Mouse (Mus musculus) thymus, postnatal 25 days (tissue): Measurements from ENCODE around the gene Tmem110.

Source experiments
- DNase-seq: peaks from one replicate; pipeline ENCODE4 v3.0.0; 2022

The Tmem110 gene

GRCm38 (mm10) chr14:30906001-30906400, 80.6 kb downstream of the Tmem110 start:
- DNase-seq: no peak

DNA sequence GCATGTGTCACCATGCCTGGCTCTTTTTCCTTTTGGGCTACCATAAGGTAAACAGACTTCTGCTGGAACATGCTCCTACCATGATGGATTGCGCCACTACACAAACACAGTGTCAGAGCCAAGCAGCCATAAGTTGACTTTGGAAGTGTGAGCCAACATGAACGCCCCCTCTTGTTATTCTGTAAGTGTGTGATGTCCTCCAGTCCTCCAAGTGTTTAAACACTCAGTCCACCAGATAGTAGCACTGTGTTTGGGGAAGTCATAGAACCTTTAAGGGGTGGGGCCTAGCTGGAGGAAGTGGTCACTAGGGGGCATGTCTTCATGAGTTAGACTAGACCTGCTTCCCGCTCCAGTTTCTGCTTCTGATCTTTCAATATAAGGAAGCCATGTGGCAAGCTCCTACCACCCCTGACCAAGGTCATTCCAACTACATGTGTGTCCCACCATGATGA, 82.5 kb downstream of the Tmem110 start:
- DNase-seq: no peak

DNA sequence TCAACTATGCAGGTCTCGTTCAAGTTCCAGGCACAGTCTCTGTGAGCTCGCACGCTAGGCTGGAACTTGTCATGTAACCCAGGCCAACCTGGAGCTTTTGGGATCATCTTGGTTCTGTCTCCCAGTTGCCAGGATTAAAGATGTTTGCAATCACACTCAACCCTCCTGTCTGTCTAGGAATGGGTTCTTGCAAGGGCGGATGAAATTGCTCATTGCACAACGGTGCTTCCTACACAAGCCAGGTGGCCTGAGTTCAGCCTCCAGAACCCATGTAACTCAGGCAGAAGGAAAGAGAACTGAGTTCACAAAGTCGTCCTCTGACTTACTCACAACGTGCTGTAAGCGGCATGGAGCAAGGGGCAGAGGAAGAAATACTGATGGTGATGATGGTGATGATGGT, 85.8 kb downstream of the Tmem110 start:
- no peak for DNase-seq

DNA sequence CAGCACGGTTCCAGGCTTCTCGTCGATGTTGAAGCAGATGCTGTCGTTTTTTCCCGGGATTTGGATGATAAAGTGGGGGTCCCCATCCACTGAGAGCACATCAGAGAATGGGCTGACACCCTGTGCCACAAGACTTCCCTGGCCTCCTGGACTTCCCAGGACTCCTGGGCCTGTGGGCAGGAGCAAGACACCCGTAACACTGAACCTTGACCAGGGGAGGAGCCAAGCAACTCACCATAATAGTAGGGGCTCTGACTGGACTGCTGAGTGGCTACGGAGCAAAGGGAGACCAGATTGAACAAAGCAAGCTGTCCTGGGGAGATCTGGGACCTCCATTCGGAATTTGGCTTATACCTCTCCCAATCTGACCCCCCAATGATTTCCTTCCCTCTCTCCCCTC, 87.3 kb downstream of the Tmem110 start:
- no peak for DNase-seq

GRCm38 (mm10) chr14:30913404-30913803, 88.0 kb downstream of the Tmem110 start:
- DNase-seq: no peak

GRCm38 (mm10) chr14:30916516-30916915, 91.1 kb downstream of the Tmem110 start:
- DNase-seq: no peak

DNA sequence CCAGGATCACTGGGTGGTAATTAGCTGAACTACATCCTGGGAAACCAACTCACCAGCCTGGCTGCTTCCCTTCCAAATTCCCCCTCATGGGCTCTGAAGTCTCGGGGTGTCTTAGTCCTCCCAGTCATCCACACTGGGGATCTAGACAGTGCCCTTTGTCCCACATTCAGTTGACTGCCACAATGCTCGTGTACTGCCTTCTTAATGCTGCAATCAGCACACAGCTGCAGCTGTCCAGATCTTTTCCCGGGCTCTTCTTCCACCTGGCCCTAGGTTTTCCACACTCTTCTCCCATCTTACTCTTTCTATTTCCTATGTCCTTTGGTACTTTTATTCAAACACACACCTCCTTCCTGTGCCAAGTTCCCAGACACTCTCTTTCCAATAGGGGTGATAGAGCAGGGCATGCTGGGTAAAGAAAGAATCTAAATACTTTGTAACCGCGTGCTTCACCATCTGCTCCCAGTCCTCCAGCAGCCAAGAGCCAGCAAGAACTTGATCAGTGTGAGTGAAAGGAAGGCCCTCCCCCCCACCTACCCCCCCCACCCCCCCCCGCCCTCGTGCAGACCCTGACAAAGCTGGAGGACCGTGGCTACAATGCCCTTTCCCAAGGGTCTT, 96.8 kb downstream of the Tmem110 start:
- no peak for DNase-seq

- DNase-seq: no peak
These were observed 98.2 kb downstream of the Tmem110 start, which contains the start of gene Itih3 for GRCm38 (mm10) chr14:30923375-30924105. TSS of gene Itih3 (minus strand) at chr14:30923760.

- no peak for DNase-seq
These were observed 100.1 kb downstream of the Tmem110 start for GRCm38 (mm10) chr14:30925492-30925891.
